Mouse (Mus musculus): ENCODE measurements around the gene Wdr4. TPM values are rescaled to one million over a fixed set of nuclear protein-coding genes. Genes with fewer than 3 reads are reported as not detected.
A peak's percentile ranks its signal among the peaks of the same experiment; 100 is the strongest.
"Not testable (repeated sequence)": the region's sequence is repeated elsewhere in the genome, so short reads cannot be mapped to it uniquely, and the experiment has no call there.

Gene Wdr4
- polyA plus RNA-seq, 1 experiment from 2014 or later = 35.2 TPM

- not testable (repeated sequence) for H3K36me3 ChIP-seq; ATAC-seq (ENCODE audit: insufficient number of reproducible peaks, low FRiP score, low TSS enrichment, low read depth); H3K27ac ChIP-seq; H3K27me3 ChIP-seq; H3K4me3 ChIP-seq; H3K9ac ChIP-seq; H3K9me3 ChIP-seq; H3K4me2 ChIP-seq
- 93% methylated on average over 23 of the region's 23 CpGs for WGBS
- H3K4me1 ChIP-seq = peaks cover 11% of the 10 kb centered on the region
These were observed 32.8 kb upstream of the Wdr4 start for GRCm38 (mm10) chr17:31552601-31553000.

- Histone ChIP-seq H3K27me3 (no peaks in the 10 kb centered on the region), H3K9me3 (no peaks in the 10 kb centered on the region), H3K9ac (no peak overlapping the region), H3K4me3 (no peak overlapping the region), H3K4me1 (peaks cover 4% of the 10 kb centered on the region; the same call in 1 of the 2 replicates), H3K27ac (no peak overlapping the region), H3K36me3 (no peaks in the 10 kb centered on the region), H3K4me2 (no peak overlapping the region)
- no peak for ATAC-seq (ENCODE audit: insufficient number of reproducible peaks, low FRiP score, low TSS enrichment, low read depth)
- WGBS = 54% methylated on average over 8 of the region's 8 CpGs
These were observed 29.6 kb upstream of the Wdr4 start for GRCm38 (mm10) chr17:31549389-31549788.

- H3K27ac ChIP-seq = no peak overlapping the region
- H3K4me1 ChIP-seq = peaks cover 11% of the 10 kb centered on the region; the same call in 1 of the 2 replicates
- H3K4me2 ChIP-seq = no peak overlapping the region
- no peaks in the 10 kb centered on the region for H3K36me3 ChIP-seq
- H3K9me3 ChIP-seq = no peaks in the 10 kb centered on the region
- H3K9ac ChIP-seq = no peak overlapping the region
- ATAC-seq (ENCODE audit: insufficient number of reproducible peaks, low FRiP score, low TSS enrichment, low read depth) = no peak
- no peaks in the 10 kb centered on the region for H3K27me3 ChIP-seq
- no peak overlapping the region for H3K4me3 ChIP-seq
- WGBS = 63% methylated on average over 3 of the region's 3 CpGs
These were observed 28.2 kb upstream of the Wdr4 start for GRCm38 (mm10) chr17:31547974-31548373.

- Histone ChIP-seq H3K4me3 (no peak overlapping the region), H3K4me2 (no peak overlapping the region), H3K9me3 (no peaks in the 10 kb centered on the region), H3K9ac (no peak overlapping the region), H3K27ac (no peak overlapping the region), H3K36me3 (no peaks in the 10 kb centered on the region), H3K27me3 (no peaks in the 10 kb centered on the region), H3K4me1 (peaks cover 17% of the 10 kb centered on the region; the same call in 1 of the 2 replicates)
- 71% methylated on average over 9 of the region's 9 CpGs for WGBS
- no peak for ATAC-seq (ENCODE audit: insufficient number of reproducible peaks, low FRiP score, low TSS enrichment, low read depth)
These were observed 26.8 kb upstream of the Wdr4 start for GRCm38 (mm10) chr17:31546444-31547196.

GRCm38 (mm10) chr17:31543574-31543973, 23.8 kb upstream of the Wdr4 start:
- H3K27me3 ChIP-seq = no peaks in the 10 kb centered on the region

GRCm38 (mm10) chr17:31541460-31541831, 21.7 kb upstream of the Wdr4 start:
- peak; percentile 78 for ATAC-seq (ENCODE audit: insufficient number of reproducible peaks, low FRiP score, low TSS enrichment, low read depth)
- WGBS = 25% methylated on average over 6 of the region's 6 CpGs

More at GRCm38 (mm10) chr17:31543574-31543973, 23.8 kb upstream of the Wdr4 start:
- Histone ChIP-seq H3K9ac (no peak overlapping the region), H3K9me3 (no peaks in the 10 kb centered on the region), H3K4me3 (no peak overlapping the region), H3K27ac (no peak overlapping the region; the same call in 1 of the 2 replicates), H3K4me1 (peaks cover 33% of the 10 kb centered on the region), H3K36me3 (no peaks in the 10 kb centered on the region), H3K4me2 (no peak overlapping the region)
- no peak for ATAC-seq (ENCODE audit: insufficient number of reproducible peaks, low FRiP score, low TSS enrichment, low read depth)
- WGBS = 24% methylated on average over 6 of the region's 6 CpGs

GRCm38 (mm10) chr17:31540809-31541459, 21.2 kb upstream of the Wdr4 start:
- no peak overlapping the region; the same call in 1 of the 2 replicates for H3K4me2 ChIP-seq
- ATAC-seq (ENCODE audit: insufficient number of reproducible peaks, low FRiP score, low TSS enrichment, low read depth) = peak; percentile 65; the same call in 1 of the 2 replicates
- H3K27me3 ChIP-seq = no peaks in the 10 kb centered on the region
- H3K27ac ChIP-seq = peak overlapping the region; percentile 66
- no peak overlapping the region for H3K4me3 ChIP-seq
- WGBS = 33% methylated on average over 4 of the region's 4 CpGs
- peaks cover 32% of the 10 kb centered on the region for H3K4me1 ChIP-seq
- no peak overlapping the region for H3K9ac ChIP-seq
- H3K36me3 ChIP-seq = no peaks in the 10 kb centered on the region
- H3K9me3 ChIP-seq = no peaks in the 10 kb centered on the region

More at GRCm38 (mm10) chr17:31541460-31541831, 21.7 kb upstream of the Wdr4 start:
- no peak overlapping the region for H3K4me3 ChIP-seq
- no peaks in the 10 kb centered on the region for H3K9me3 ChIP-seq
- peaks cover 30% of the 10 kb centered on the region for H3K4me1 ChIP-seq
- H3K27me3 ChIP-seq = no peaks in the 10 kb centered on the region
- H3K4me2 ChIP-seq = no peak overlapping the region; the same call in 1 of the 2 replicates
- no peak overlapping the region for H3K9ac ChIP-seq
- no peaks in the 10 kb centered on the region for H3K36me3 ChIP-seq
- peak overlapping the region; percentile 66 for H3K27ac ChIP-seq

GRCm38 (mm10) chr17:31540101-31540500, 20.3 kb upstream of the Wdr4 start:
- H3K27ac ChIP-seq = peak overlapping the region; percentile 66; the same call in 1 of the 2 replicates
- no peak for ATAC-seq (ENCODE audit: insufficient number of reproducible peaks, low FRiP score, low TSS enrichment, low read depth)
- 60% methylated on average over 3 of the region's 3 CpGs for WGBS
- no peak overlapping the region for H3K9ac ChIP-seq
- H3K36me3 ChIP-seq = no peaks in the 10 kb centered on the region
- no peaks in the 10 kb centered on the region for H3K9me3 ChIP-seq
- no peaks in the 10 kb centered on the region for H3K27me3 ChIP-seq
- no peak overlapping the region for H3K4me2 ChIP-seq
- no peak overlapping the region for H3K4me3 ChIP-seq
- H3K4me1 ChIP-seq = peaks cover 40% of the 10 kb centered on the region

GRCm38 (mm10) chr17:31535871-31536629, 16.3 kb upstream of the Wdr4 start:
- Histone ChIP-seq H3K9me3 (no peaks in the 10 kb centered on the region), H3K27ac (peak overlapping the region; percentile 78), H3K4me2 (no peak overlapping the region), H3K4me3 (no peak overlapping the region), H3K27me3 (no peaks in the 10 kb centered on the region), H3K36me3 (peaks cover 8% of the 10 kb centered on the region), H3K4me1 (peaks cover 26% of the 10 kb centered on the region), H3K9ac (no peak overlapping the region)
- peak; percentile 53 for ATAC-seq (ENCODE audit: insufficient number of reproducible peaks, low FRiP score, low TSS enrichment, low read depth)
- WGBS = 27% methylated on average over 8 of the region's 8 CpGs

GRCm38 (mm10) chr17:31535358-31535757, 15.6 kb upstream of the Wdr4 start:
- peaks cover 20% of the 10 kb centered on the region for H3K4me1 ChIP-seq
- no peak overlapping the region for H3K9ac ChIP-seq
- no peak overlapping the region for H3K4me2 ChIP-seq
- H3K27ac ChIP-seq = peak overlapping the region; percentile 78
- WGBS = 57% methylated on average over 4 of the region's 4 CpGs
- no peak overlapping the region for H3K4me3 ChIP-seq
- H3K27me3 ChIP-seq = no peaks in the 10 kb centered on the region
- no peaks in the 10 kb centered on the region for H3K9me3 ChIP-seq
- ATAC-seq (ENCODE audit: insufficient number of reproducible peaks, low FRiP score, low TSS enrichment, low read depth) = 0 out of 2 replicates have a peak, but pooled peaks have one; percentile 15
- H3K36me3 ChIP-seq = peaks cover 15% of the 10 kb centered on the region

- peaks cover 38% of the 10 kb centered on the region for H3K36me3 ChIP-seq
- 90% methylated on average over 4 of the region's 4 CpGs for WGBS
These were observed 12.6 kb upstream of the Wdr4 start for GRCm38 (mm10) chr17:31532331-31532730.

More at GRCm38 (mm10) chr17:31532331-31532730, 12.6 kb upstream of the Wdr4 start:
- peaks cover 14% of the 10 kb centered on the region for H3K4me1 ChIP-seq
- not testable (repeated sequence) for H3K4me3 ChIP-seq; H3K9ac ChIP-seq; ATAC-seq (ENCODE audit: insufficient number of reproducible peaks, low FRiP score, low TSS enrichment, low read depth); H3K27me3 ChIP-seq; H3K27ac ChIP-seq; H3K9me3 ChIP-seq; H3K4me2 ChIP-seq
